Mouse (Mus musculus): ENCODE measurements around the gene 0610010F05Rik.
"Not testable (repeated sequence)": the region's sequence is repeated elsewhere in the genome, so short reads cannot be mapped to it uniquely, and the experiment has no call there.

The 0610010F05Rik gene

GRCm38 (mm10) chr11:23632945-23633878, at the start of gene 0610010F05Rik:
0610010F05Rik (minus strand) TSS chr11:23633639.
- peak; percentile 91 for DNase-seq (ENCODE audit: low spot score)

DNA sequence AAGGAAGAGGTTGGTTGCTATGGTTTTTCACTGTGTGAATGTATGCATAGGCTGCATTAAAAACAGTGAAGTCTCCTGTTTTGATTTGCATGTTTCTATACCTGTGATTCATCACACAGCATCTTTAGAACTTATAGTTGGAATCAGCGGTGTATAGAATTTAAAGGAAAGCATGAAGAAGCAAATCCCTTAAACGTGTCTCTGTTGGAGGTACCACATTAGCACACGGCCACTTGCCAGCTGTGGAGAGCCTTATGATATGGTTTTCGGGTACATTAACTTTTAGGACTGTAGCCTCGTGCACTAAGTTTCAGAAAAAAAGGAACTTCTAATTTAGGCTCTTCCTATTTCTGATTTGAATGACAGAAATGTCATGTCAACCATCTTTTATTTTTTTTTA, 49.1 kb upstream of the 0610010F05Rik start:
- no peak for DNase-seq (ENCODE audit: low spot score)

DNA sequence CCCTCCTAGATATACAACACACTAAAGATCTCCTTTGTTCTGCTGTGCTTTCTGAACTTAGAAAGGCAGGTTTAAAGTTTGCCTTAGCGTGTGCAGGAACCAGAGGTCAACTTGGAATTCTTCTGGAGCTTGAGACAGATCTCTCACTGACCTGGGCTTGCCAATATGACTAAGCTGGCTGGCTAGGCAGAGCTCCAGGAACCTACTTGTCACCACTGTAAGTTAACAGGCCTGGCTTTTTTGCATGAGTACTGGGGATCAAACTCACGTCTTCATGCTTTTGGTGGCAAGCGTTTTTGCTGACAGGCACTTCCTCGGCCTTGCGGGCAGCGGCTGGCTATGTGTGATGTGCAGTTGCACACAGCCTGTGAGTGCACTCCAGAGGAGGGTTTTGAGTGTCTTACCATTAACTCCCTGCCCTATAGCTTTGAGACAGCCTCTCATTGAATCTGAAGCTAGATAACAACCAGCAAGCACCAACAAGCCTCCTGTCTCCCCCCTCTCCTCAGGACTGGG, 47.1 kb upstream of the 0610010F05Rik start:
- DNase-seq (ENCODE audit: low spot score): no peak

GRCm38 (mm10) chr11:23679044-23679642, 45.7 kb upstream of the 0610010F05Rik start:
- DNase-seq (ENCODE audit: low spot score): peak; percentile 70

- DNase-seq (ENCODE audit: low spot score): no peak
These were observed 42.7 kb upstream of the 0610010F05Rik start for GRCm38 (mm10) chr11:23676100-23676499.

DNA sequence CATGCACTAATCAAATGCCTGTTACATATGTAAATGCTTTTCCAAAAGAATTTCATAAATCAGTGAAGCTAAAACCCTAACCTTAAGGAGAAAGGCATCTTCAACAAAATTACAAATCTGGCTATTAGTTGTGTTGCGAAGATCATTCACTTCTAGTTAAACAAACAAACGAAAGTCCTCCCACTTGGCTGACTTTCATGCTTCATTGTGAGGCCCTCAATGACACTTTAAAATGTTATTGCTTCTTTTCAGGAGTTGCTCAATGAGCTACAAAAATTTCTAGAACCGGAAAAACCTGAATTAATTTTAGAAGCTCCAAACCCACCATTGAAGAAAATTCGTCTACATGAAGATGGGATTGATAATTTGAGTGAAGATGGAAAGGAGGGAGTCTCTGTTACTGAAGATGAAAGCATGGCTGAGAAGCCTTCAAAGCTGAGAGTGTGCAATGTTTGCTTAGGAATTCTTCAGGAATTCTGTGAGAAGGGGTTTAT, 38.9 kb upstream of the 0610010F05Rik start:
- no peak for DNase-seq (ENCODE audit: low spot score)

DNA sequence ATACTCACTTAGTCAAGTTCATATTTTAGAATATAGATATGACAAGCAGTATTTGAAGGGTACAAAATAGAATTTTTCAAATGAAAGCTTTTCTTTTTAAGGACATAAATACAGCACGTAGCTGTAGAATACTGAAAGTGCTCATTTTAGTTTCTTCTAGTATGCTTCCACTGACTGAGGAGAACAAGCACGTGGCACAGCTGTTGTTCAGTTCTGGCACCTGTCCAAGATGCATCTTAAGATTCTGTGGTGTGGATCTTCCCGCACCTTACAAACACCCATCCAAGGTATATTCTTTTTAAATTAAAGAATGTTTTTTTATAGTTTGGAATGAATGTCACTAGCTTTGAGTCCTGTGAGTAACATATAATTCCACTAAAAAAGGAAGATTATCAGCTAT, 33.7 kb upstream of the 0610010F05Rik start:
- peak; percentile 46 for DNase-seq (ENCODE audit: low spot score)

GRCm38 (mm10) chr11:23666526-23666925, 33.1 kb upstream of the 0610010F05Rik start:
- no peak for DNase-seq (ENCODE audit: low spot score)

- peak; percentile 86 for DNase-seq (ENCODE audit: low spot score)
These were observed 32.5 kb upstream of the 0610010F05Rik start, which contains the start of gene Pex13 for GRCm38 (mm10) chr11:23665798-23666501. Pex13 (minus strand) TSS chr11:23665959.

DNA sequence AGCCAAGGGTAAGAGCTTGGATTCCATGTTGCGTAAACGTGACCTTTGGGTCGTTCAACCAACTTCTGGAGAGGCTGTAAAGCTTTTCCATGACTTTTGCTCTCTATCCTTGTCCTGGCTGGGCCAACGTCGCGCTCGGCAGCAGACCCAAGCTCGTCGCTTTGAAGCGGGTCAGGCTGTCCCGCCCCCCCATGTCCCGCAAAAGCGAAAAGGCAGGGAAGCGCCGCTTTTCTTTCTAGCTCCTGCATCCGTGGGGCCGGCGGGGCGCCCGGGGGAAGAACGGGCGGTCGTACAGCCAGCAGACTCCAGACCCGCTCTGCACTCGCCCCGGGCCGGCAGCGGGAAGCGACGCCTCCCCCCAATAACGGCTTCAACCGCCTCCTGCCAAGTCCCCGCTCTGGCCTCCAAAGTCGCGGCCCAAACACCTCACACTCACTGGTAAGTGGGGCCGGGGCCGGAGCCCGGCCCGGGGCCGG, 31.9 kb upstream of the 0610010F05Rik start, which contains the start of gene Pus10:
TSS of gene Pus10 (plus strand) at position 364 of the 476 bp plus-strand sequence.
- DNase-seq (ENCODE audit: low spot score): no peak

GRCm38 (mm10) chr11:23664232-23664631, 30.8 kb upstream of the 0610010F05Rik start:
- DNase-seq (ENCODE audit: low spot score): no peak

DNA sequence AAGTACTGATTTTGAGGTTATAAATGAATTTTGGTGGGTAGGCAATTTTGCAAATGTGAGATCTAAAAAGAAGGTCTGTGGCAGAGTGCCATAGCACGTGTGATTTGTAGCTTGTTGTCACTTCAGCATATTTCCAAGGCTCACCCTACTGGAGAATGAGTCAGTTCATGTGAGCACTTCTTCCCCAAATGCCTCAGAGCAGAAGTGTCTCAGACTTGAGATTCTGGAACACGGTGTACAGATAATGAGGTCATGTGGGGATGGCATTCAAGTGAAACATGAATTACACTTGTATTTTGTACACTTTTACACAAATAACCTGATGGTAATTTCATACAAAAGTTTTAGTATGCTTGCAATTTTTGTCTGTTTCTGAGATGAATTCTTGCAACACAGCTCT, 24.4 kb upstream of the 0610010F05Rik start:
- no peak for DNase-seq (ENCODE audit: low spot score)

DNA sequence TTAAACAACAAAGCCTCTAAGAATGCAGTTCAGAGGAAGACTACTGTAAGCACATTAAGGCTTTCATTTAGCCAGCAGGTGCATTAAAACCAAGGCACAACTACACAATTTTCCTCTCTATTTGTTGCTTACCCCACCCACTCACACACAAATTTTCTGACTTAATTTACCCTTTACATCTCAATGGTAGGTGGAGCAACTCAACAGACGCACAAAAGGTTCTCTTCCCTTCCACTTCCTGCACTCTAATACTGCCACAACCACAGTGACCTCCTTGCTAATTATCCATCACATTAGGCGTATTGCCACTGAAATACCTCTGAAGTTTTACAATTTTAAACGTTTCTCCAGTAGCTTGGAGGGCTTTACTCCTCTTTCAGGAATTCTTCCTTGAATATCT, 20.2 kb upstream of the 0610010F05Rik start:
- DNase-seq (ENCODE audit: low spot score): no peak

GRCm38 (mm10) chr11:23647835-23648234, 14.4 kb upstream of the 0610010F05Rik start:
- DNase-seq (ENCODE audit: low spot score): no peak

DNA sequence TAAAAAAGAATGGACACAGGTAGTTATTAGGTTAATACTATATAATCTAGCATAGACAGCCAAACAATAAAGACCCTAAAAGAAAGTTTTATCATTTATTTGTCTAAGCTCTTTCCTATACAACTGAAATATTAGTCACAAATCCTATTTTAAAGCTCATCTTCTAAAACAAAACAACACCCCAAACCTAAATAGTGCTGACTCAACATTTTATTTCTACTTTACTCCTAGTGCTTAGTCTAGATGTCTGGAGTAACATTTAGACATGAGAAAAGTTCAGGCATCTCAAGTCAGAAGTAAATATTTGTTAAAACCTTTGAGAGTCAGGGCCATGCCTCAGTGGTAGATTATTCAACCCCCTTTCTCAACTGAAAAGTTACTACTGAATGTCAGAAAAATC, 14.0 kb upstream of the 0610010F05Rik start:
- no peak for DNase-seq (ENCODE audit: low spot score)

DNA sequence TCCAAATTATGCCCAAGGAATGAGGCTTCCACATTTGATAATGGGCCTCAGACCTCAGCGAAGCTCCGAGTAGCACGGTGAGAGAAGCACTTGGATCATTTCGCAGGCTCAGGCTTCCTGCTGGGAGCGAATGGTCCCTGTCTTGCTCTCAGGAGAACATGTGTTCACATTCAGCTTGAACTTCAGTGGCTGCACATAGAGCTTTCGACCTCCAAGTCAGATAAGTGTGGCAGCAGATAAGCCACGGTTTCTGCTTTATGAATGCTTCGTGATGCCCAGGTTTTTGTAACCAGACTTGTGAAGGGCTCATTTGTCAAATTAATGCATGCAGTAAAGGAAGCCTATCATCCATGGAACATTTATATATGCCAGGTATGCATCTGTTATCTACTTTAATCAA, 1.1 kb upstream of the 0610010F05Rik start:
- no peak for DNase-seq (ENCODE audit: low spot score)

- no peak for DNase-seq (ENCODE audit: low spot score)
These were observed 408 bp upstream of the 0610010F05Rik start for GRCm38 (mm10) chr11:23633879-23634215.

DNA sequence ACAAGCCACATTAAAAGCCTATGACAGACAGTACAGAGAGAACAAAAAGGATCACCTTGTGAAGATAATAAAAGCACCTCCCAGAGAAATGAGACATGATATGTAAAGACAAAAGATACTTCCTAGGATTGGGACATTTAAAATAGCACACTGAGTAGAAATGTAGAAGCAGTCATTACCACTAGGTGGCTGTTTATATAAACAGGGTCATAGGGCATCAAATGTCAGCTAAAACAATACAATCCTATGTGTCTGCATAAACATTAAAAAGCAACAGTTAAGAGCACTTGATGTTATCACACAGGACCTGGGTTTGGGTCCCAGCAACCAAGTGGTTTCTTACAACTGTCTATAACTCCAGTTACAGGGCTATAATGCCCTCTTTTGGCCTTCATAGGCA, 2.8 kb downstream of the 0610010F05Rik start:
- no peak for DNase-seq (ENCODE audit: low spot score)

GRCm38 (mm10) chr11:23618995-23619394, 14.4 kb downstream of the 0610010F05Rik start:
- no peak for DNase-seq (ENCODE audit: low spot score)

DNA sequence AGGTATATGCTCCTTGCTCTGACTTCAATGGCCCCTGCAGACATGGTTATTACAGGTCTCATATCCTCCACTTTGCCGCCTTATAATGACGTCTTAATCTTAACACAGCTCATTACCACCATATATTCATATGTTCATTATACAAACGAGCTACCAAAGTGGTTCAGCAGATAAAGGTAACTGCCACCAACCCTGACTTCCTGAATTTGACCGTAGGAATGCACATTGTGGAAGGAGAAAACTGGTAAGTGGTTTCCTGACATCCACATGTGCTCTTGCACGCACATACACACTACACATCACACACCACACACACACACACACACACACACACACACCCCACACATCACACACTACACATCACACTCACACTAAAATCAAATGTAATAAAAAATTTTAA, 18.9 kb downstream of the 0610010F05Rik start:
- no peak for DNase-seq (ENCODE audit: low spot score)

DNA sequence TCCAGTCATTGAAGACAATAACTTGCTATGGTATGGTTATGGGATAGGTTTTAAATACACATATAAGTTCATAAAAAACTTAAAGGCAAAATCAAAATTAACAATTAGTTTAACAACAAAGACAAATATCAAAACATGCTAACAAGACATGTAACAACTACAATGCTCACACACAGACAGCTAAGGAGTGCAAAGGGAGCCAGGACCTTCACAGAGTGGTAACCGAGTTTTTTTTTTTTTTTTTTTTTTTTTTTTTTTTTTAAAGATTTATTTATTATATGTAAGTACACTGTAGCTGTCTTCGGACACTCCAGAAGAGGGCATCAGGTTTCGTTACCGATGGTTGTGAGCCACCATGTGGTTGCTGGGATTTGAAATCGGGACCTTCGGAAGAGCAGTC, 26.1 kb downstream of the 0610010F05Rik start:
- not testable (repeated sequence) for DNase-seq (ENCODE audit: low spot score)

GRCm38 (mm10) chr11:23570130-23570529, 63.3 kb downstream of the 0610010F05Rik start:
- no peak for DNase-seq (ENCODE audit: low spot score)

All from c-Kit-positive CD71-positive TER-119-positive erythroid progenitor cells, embryonic 14.5 days (primary cell).